Mouse (Mus musculus) small intestine, adult 2 months (tissue): ENCODE measurements around the gene Sdhaf1.

Experiments used
- CTCF ChIP-seq: fragments of 200-500 bp; IDR thresholded peaks from 2 replicates; pipeline ENCODE4 v1.5.1; 2012; ENCODE audit warnings: low read depth, mild to moderate bottlenecking, control low read depth, inconsistent platforms, low read length, moderate library complexity, mixed read lengths; ENCODE audit not compliant: insufficient replicate concordance, insufficient read length; ENCODE audit errors: extremely low read depth
- POLR2A ChIP-seq: fragments of 200-500 bp; IDR thresholded peaks from 2 replicates; pipeline ENCODE4 v1.6.1; 2012; ENCODE audit warnings: low read depth, mild to moderate bottlenecking, control low read depth, inconsistent platforms, low read length, moderate library complexity

DNA sequence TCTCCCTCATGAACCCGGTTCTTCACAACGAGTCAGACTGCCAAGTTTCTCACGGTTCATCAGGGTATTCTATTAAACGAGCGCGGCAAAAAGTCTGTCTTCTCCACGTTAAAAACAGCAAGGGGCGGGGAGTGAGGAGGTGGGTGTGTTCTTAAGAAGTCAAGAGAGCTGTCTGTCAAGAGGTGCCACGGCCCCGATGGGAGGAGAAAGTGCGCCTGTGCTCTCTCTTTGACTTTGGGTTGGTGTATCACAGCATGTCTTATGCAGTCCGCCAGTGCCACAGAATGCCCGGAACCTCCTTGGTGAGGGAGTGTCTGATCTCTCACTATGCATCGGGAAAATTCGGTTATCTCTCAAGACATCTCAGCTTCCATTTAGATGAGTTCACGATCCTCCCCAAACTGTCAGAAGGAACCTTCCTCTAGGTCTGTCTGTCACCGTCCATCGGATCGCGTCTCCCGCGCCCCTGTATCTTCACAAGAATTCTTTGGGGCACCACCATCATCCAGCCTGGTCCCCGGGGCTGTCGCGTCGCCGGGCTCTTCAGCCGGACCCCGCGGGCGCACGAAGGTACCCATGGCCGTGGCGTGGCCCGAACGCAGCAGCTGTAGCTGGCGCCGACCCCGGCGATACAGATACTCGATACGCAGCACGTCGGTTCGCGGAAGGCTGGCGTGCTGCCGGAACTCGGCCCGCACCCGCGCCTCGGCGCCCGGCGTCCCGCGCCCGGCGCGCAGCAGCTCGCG is 2.0 kb downstream of the Sdhaf1 start, which contains the start of gene E130208F15Rik:
- TF ChIP-seq CTCF (no peak), POLR2A (peak; percentile 66; the same call in 1 of the 2 replicates)
